Mouse (Mus musculus): Measurements from ENCODE around the gene Cavin2.

The Cavin2 gene

GRCm38 (mm10) chr1:51288755-51289619, at the start of gene Cavin2:
Gene Cavin2, plus strand, starts transcription at chr1:51289126.
- in situ Hi-C loops (cut with MboI; ENCODE audit: low sequenced_read_pairs), result no loop called here

GRCm38 (mm10) chr1:51241311-51241986, 47.5 kb upstream of the Cavin2 start:
- in situ Hi-C loops (cut with MboI; ENCODE audit: low sequenced_read_pairs), result no loop called here

GRCm38 (mm10) chr1:51243294-51243693, 45.6 kb upstream of the Cavin2 start:
- in situ Hi-C loops (cut with MboI; ENCODE audit: low sequenced_read_pairs), result no loop called here

- in situ Hi-C loops (cut with MboI; ENCODE audit: low sequenced_read_pairs), result no loop called here
These were observed 45.1 kb upstream of the Cavin2 start for GRCm38 (mm10) chr1:51243869-51244268.

GRCm38 (mm10) chr1:51245381-51245780, 43.5 kb upstream of the Cavin2 start:
- in situ Hi-C loops (cut with MboI; ENCODE audit: low sequenced_read_pairs), result no loop called here

- in situ Hi-C loops (cut with MboI; ENCODE audit: low sequenced_read_pairs), result no loop called here
These were observed 38.6 kb upstream of the Cavin2 start for GRCm38 (mm10) chr1:51250302-51250701.

GRCm38 (mm10) chr1:51265118-51265800, 23.7 kb upstream of the Cavin2 start:
- in situ Hi-C loops (cut with MboI; ENCODE audit: low sequenced_read_pairs), result no loop called here

- in situ Hi-C loops (cut with MboI; ENCODE audit: low sequenced_read_pairs), result no loop called here
These were observed 23.0 kb upstream of the Cavin2 start for GRCm38 (mm10) chr1:51265926-51266325.

GRCm38 (mm10) chr1:51267125-51267524, 21.8 kb upstream of the Cavin2 start:
- in situ Hi-C loops (cut with MboI; ENCODE audit: low sequenced_read_pairs), result no loop called here

- in situ Hi-C loops (cut with MboI; ENCODE audit: low sequenced_read_pairs), result no loop called here
These were observed 20.7 kb upstream of the Cavin2 start for GRCm38 (mm10) chr1:51268225-51268624.

- in situ Hi-C loops (cut with MboI; ENCODE audit: low sequenced_read_pairs), result no loop called here
These were observed 18.6 kb upstream of the Cavin2 start for GRCm38 (mm10) chr1:51270196-51270935.

GRCm38 (mm10) chr1:51271845-51272244, 17.1 kb upstream of the Cavin2 start:
- in situ Hi-C loops (cut with MboI; ENCODE audit: low sequenced_read_pairs), result no loop called here

GRCm38 (mm10) chr1:51272583-51273201, 16.2 kb upstream of the Cavin2 start:
- in situ Hi-C loops (cut with MboI; ENCODE audit: low sequenced_read_pairs), result no loop called here

- in situ Hi-C loops (cut with MboI; ENCODE audit: low sequenced_read_pairs), result no loop called here
These were observed 10.9 kb upstream of the Cavin2 start for GRCm38 (mm10) chr1:51277879-51278567.

- in situ Hi-C loops (cut with MboI; ENCODE audit: low sequenced_read_pairs), result no loop called here
These were observed 725 bp upstream of the Cavin2 start for GRCm38 (mm10) chr1:51288201-51288600.

GRCm38 (mm10) chr1:51289620-51290445, 907 bp downstream of the Cavin2 start:
- in situ Hi-C loops (cut with MboI; ENCODE audit: low sequenced_read_pairs), result no loop called here

GRCm38 (mm10) chr1:51290634-51291033, 1.7 kb downstream of the Cavin2 start:
- in situ Hi-C loops (cut with MboI; ENCODE audit: low sequenced_read_pairs), result no loop called here

- in situ Hi-C loops (cut with MboI; ENCODE audit: low sequenced_read_pairs), result no loop called here
These were observed 3.4 kb downstream of the Cavin2 start for GRCm38 (mm10) chr1:51292348-51292747.

All from CH12F3 (cell line).